Mouse (Mus musculus): ENCODE measurements at regions not wholly inside any gene's neighbourhood (a gene's known extent, or its start where the extent isn't known, plus 50 kb on each side); places are given as distances from the start of the nearest gene placed in this dataset.
A peak's percentile ranks its signal among the peaks of the same experiment; 100 is the strongest.

- H3K9me3 ChIP-seq: no peaks in the 10 kb centered on the region
- H3K36me3 ChIP-seq: no peaks in the 10 kb centered on the region
- no peaks in the 10 kb centered on the region for H3K27me3 ChIP-seq
- no peak overlapping the region for H3K4me2 ChIP-seq
- peaks cover 11% of the 10 kb centered on the region for H3K4me1 ChIP-seq (replicated peaks)
- no peak overlapping the region for H3K4me3 ChIP-seq
- H3K27ac ChIP-seq (replicated peaks): peak overlapping the region; percentile 31
- no peak overlapping the region for H3K9ac ChIP-seq
- ATAC-seq (ENCODE audit: low FRiP score, low read depth): peak; percentile 85
- WGBS: 16% methylated on average over 10 of the region's 10 CpGs
Observed at GRCm38 (mm10) chr5:148615706-148616366, 63.2 kb upstream of the Ubl3 start.

- ATAC-seq (ENCODE audit: low FRiP score, low read depth): no peak
- Histone ChIP-seq H3K4me2 (no peak overlapping the region), H3K4me3 (no peak overlapping the region), H3K9me3 (no peaks in the 10 kb centered on the region), H3K9ac (no peak overlapping the region), H3K4me1 (replicated peaks) (peaks cover 9% of the 10 kb centered on the region), H3K36me3 (no peaks in the 10 kb centered on the region), H3K27ac (replicated peaks) (no peak overlapping the region), H3K27me3 (no peaks in the 10 kb centered on the region)
- 82% methylated on average over 14 of the region's 14 CpGs for WGBS
Observed at GRCm38 (mm10) chr5:148615117-148615516, 62.5 kb upstream of the Ubl3 start.

GRCm38 (mm10) chr5:148611323-148611722 is 58.7 kb upstream of the Ubl3 start:
- no peaks in the 10 kb centered on the region for H3K36me3 ChIP-seq
- H3K4me2 ChIP-seq: no peak overlapping the region
- WGBS: 25% methylated on average over 5 of the region's 5 CpGs
- no peak overlapping the region for H3K4me3 ChIP-seq
- H3K27me3 ChIP-seq: no peaks in the 10 kb centered on the region
- ATAC-seq (ENCODE audit: low FRiP score, low read depth): peak; percentile 24; the same call in 1 of the 2 replicates
- H3K4me1 ChIP-seq (replicated peaks): peaks cover 26% of the 10 kb centered on the region
- H3K27ac ChIP-seq (replicated peaks): peak overlapping the region; percentile 16; the same call in 1 of the 2 replicates
- no peaks in the 10 kb centered on the region for H3K9me3 ChIP-seq
- H3K9ac ChIP-seq: no peak overlapping the region

- Histone ChIP-seq H3K27ac (replicated peaks) (peak overlapping the region; percentile 39; the same call in 1 of the 2 replicates), H3K4me3 (no peak overlapping the region), H3K36me3 (no peaks in the 10 kb centered on the region), H3K4me1 (replicated peaks) (peaks cover 19% of the 10 kb centered on the region), H3K9ac (no peak overlapping the region), H3K4me2 (no peak overlapping the region), H3K9me3 (no peaks in the 10 kb centered on the region), H3K27me3 (no peaks in the 10 kb centered on the region)
- 65% methylated on average over 9 of the region's 9 CpGs for WGBS
- ATAC-seq (ENCODE audit: low FRiP score, low read depth): no peak
Observed at GRCm38 (mm10) chr5:148609506-148609880, 56.9 kb upstream of the Ubl3 start.

GRCm38 (mm10) chr5:148608857-148609505 is 56.4 kb upstream of the Ubl3 start:
- no peak for ATAC-seq (ENCODE audit: low FRiP score, low read depth)
- H3K9me3 ChIP-seq: no peaks in the 10 kb centered on the region
- H3K9ac ChIP-seq: no peak overlapping the region
- H3K4me2 ChIP-seq: no peak overlapping the region
- WGBS: 73% methylated on average over 13 of the region's 13 CpGs
- H3K4me1 ChIP-seq (replicated peaks): peaks cover 19% of the 10 kb centered on the region
- H3K27ac ChIP-seq (replicated peaks): peak overlapping the region; percentile 39; the same call in 1 of the 2 replicates
- no peaks in the 10 kb centered on the region for H3K27me3 ChIP-seq
- H3K4me3 ChIP-seq: no peak overlapping the region
- no peaks in the 10 kb centered on the region for H3K36me3 ChIP-seq

GRCm38 (mm10) chr5:148608178-148608577 is 55.6 kb upstream of the Ubl3 start:
- H3K4me2 ChIP-seq: no peak overlapping the region
- ATAC-seq (ENCODE audit: low FRiP score, low read depth): 0 out of 2 replicates have a peak, but pooled peaks have one; percentile 35
- WGBS: 37% methylated on average over 9 of the region's 9 CpGs
- no peak overlapping the region for H3K9ac ChIP-seq
- no peak overlapping the region for H3K27ac ChIP-seq (replicated peaks)
- H3K27me3 ChIP-seq: no peaks in the 10 kb centered on the region
- H3K9me3 ChIP-seq: no peaks in the 10 kb centered on the region
- peaks cover 19% of the 10 kb centered on the region for H3K4me1 ChIP-seq (replicated peaks)
- H3K36me3 ChIP-seq: no peaks in the 10 kb centered on the region
- H3K4me3 ChIP-seq: no peak overlapping the region

GRCm38 (mm10) chr5:148605730-148606129 is 53.1 kb upstream of the Ubl3 start:
- Histone ChIP-seq H3K4me1 (replicated peaks) (peaks cover 19% of the 10 kb centered on the region), H3K9ac (no peak overlapping the region), H3K36me3 (no peaks in the 10 kb centered on the region), H3K27ac (replicated peaks) (no peak overlapping the region), H3K4me3 (no peak overlapping the region), H3K9me3 (no peaks in the 10 kb centered on the region), H3K27me3 (no peaks in the 10 kb centered on the region), H3K4me2 (no peak overlapping the region)
- no peak for ATAC-seq (ENCODE audit: low FRiP score, low read depth)
- 90% methylated on average over 8 of the region's 8 CpGs for WGBS
